Mouse (Mus musculus): ENCODE results near the gene Ldha.
"Not testable (repeated sequence)": the region's sequence is repeated elsewhere in the genome, so short reads cannot be mapped to it uniquely, and the experiment has no call there.

Ldha gene

DNA sequence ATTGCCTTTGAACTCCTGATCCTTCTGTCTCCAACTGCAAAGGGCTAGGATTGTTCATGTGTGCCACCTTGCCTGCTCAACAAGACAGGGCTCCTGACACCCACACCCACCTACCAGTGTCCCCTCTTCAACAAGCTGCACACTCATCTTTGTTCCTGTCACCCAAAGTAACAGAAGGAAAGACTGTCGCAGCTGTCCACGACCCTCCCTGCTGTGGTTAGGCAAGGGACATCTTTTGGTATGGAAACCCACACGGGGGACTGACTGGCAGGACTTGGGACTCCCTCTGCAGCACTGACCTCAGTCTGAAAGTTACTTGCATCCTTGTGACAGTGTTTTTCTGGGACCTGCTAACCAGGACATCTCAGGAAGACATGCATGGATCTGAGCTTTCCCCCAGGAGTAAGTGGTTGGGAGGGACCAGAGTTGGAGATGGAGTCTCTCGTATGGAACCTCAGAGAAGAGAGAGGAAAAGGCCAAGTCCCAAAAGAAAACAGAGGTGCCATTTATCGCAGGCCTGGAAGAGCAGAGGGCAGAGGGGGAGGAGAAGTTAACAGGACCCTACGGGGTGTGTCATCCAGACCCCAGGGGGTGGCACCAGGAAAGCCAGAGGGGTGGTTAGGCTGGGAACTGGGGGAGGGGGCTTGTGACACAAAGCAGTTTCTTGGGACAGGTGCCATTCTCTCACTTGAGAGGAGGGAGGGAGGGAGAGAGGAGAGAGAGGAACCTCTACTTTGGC lies at the start of gene Ldha:
TSS of gene Ldha (plus strand) at position 689 of the 739 bp plus-strand sequence.
- no peak for DNase-seq

DNA sequence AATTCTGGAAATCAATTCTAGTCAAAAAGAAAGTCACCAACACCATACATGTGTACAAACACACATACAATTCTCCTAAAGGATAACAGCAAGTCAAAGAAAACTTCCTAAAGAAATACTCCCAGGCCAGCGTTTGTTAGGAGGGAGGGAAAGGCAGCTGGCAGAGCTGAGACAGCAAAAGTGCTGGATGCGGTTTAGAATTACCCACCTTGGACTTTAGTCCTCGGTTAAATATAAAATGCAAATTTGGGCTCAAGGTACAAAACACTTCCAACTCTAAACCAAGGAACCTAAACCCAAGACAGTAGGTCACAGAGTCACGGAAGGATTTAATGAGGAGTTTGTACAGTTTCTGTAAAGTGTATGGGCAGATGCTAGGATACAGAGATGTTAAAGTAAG lies 47.4 kb upstream of the Ldha start:
- DNase-seq, result no peak

DNA sequence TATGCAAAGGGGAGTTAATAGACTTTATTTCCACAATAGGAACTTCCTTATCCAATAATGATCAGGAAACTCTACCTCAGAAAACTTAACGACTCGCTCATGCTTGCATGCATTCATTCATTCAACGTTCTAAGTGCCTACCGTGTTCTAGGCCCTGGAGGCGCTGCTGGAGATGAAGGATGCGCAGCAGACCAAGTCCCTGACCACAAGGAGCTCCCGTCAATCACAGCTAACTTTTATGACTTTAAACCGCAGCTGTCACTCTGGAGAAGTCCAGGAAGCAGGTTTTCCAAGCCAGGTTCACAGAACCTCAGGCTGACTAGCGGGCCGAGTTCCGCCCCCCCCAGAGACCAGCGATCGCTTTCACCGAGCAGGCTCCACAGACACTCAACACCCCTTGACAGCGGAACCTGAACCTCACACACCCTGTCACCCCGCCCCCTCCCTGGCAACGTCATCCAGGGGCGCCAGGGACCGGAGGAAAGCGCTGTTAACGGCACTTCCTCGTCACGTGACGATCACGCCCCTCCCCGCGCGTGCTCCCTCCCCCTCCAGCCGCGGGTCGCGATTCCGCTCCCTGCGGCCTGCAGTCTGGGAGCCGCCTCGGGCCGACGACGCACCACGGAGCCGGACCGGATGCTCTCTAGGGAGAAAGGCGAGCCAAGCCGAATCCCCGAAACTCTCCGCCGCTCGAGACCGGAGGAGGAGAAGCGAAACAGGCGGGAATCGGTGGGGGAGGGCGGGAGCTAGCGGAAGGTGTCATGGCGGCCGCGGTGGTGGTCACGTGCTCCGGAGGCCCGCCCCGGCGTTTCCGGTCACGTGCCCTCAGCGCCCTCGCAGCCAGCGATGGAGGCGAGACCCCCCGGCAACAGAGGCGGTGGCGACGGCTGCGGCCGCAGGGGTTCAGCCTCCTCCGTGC lies 45.7 kb upstream of the Ldha start, which contains the start of the genes Hps5 and Gtf2h1:
TSS of gene Hps5 (minus strand) at position 778 of the 919 bp plus-strand sequence.
TSS of gene Gtf2h1 (plus strand) at position 817 of the 919 bp plus-strand sequence.
- DNase-seq, result peak; percentile 96

DNA sequence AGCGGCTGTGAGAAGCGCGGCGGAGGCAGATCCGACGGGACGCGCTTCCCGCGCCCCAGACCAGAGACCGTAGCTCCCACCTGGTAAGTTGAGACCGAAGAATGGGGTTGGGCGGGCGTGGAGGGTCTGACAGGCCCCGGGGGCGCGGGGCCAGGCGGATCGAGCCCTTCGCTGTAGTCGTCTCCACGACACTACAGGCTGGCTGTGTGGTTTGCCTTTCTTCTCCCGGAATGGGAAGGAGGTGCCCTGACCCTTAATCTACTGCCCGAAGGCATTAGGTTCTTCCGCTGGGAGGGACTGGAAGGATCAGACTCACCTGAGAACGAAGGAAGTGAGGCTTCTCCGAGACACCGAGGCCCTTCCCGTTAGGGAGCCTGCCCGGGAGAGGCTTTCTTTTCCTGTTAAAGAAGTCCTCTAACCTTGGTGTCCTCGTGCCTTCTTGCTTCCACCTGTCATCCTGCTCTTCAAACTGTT lies 45.0 kb upstream of the Ldha start:
- DNase-seq, result no peak

DNA sequence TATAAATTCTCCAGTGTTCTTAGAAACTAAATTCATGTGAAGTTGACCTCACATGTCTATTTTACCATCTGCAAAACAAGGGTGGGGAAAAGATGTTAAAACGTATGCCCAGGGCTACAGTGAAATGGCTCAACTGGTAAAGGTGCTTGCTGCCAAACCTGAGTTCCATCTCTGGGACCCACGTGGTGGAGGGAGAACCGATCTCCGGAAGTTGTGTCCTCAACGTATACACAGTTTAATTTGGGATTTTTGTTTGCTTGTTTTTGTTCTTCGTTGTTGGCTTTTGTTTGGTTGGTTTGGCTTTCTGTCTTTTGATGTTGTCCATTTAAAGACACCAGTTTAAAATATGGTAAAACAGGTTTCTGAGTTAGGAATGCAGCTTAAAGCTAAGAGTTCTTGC lies 44.5 kb upstream of the Ldha start:
- no peak for DNase-seq

DNA sequence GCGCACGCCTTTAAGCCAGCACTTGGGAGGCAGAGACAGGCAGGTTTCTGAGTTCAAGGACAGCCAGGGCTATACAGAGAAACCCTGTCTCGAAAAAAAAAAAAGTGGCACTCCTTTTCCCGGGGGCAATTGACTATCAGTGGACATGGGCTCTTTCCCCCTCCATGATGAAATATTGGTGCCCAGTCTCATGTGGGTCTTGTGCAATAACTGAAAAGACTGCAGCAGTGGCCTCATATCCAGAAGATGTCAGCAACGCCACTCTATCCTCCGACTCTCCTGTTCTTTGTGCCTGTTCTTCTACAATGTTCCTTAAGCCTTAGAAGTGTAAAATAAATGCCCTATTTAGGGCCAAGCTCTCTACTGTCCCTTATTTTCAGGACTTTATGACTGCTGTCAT lies 30.9 kb upstream of the Ldha start:
- DNase-seq, result no peak

DNA sequence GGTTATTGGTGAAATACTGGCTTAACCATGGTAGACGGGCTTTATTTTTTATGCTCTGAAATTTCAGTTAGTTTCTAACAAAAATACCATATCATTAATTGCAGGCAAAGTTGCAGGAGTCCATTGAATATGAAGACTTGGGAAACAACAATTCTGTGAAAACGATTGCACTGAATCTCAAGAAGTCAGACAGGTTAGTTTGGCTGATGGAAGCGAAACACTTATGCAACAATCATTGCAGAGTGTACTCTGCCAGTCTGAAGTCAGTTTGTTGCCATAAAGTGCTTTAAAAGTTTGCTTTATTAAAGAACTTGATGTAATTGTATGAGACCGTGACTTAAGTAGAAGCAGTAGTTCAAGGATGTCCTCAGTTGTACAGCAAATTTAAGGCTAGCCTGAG lies 27.3 kb upstream of the Ldha start:
- no peak for DNase-seq

DNA sequence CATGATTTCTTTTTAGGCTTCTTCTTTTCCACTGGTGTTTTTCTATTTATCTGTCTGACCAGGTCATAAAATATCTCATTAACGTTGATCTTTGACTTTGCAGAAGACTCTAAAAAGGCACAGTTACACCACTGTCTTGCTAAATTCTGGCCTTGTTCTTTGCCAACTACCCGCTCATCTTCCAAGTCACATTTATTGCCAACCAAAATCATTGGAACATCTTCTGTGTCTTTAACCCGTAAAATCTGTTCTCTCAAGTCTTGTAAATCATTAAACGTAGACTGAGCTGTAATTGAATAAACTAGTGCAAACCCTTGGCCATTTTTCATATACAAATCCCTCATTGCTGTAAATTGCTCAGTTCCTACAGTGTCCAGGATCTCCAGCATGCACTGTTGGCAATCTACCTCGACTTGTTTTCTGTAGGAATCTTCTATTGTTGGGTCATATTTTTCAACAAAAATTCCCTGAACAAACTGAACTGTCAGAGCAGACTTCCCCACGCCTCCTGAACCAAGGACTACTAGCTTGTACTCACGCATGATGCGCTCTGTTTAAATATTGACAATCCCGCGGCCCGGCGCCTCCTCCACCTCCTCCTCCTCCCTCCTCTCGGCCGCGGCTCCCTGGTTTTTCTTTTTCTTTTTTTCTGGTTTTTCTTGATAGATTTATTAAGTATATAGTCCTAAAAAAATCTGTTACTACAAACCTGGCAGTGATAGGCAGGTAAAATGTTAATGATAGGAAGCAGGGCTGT lies 20.2 kb upstream of the Ldha start:
- not testable (repeated sequence) for DNase-seq

DNA sequence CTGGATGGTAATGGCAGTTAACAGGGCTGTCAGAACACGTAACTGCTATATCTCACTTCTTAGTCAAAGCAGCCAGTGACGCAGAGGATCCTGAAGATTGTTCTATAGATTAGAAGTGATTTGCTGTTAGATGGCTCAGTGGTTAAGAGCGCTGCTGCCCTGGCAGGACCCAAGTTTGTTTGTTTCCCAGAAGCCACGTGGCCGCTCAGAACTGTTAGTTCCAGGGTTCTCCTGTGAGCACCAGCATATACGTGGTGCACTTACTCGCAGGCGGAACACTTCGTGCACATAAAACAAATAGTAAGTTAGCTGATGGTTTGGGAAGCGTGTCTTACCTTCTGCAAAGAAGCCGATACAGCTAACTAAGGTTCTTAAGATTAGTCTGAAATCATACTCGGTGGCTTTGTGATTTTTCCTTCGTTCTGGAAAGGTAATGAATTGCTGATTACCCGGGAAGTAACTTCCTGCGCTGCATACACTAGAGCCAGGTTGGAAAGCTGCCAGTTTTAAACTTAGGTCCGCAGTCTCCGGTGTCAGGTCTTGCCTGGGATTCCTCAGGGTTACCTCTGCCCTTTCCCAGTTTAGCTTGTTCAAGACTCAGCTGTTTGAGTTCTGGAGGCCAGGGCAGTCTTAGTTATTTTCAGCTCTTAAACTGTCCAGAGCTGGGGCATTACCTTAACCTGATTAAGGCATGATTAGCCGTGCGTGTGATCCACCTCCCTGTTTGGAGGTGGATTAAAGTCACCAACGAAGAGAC lies 14.1 kb upstream of the Ldha start:
- no peak for DNase-seq

DNA sequence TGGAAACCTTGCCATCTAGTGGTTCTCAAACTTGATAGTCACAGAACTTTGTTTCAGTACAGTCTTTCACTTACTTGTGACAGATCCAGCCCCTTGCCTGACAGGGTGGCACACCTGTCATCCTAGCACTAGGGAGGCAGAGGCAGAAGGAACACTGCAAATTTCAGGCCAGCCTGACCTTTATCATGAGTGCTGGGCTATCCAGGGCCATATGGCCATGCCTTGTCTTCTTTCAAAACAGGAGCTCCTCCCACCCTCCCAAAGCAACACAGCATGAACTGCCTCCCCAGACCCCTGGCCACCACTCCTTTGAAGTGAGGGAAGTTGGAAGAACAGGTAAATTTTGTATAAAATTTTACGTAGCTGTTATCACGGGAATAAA lies 13.5 kb upstream of the Ldha start:
- no peak for DNase-seq

DNA sequence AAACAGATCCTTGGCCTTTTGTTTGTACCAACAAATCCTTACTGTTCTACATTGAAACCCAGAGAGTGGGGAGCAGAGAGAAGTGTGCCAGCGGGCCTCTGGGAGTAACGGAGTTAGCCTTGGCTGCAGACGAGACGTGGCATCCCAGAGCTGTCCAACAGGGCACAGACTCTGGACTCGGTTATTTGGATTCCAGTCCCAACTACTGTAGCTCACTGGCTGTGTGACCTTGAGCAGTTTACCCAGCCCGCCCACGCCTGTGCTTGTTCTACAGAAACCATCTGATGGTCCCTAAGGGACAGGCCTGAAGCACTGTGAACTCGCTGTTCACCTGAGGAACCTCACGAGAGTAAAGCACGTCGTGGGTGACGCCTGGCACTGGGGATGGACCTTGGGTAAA lies 11.4 kb upstream of the Ldha start:
- DNase-seq, result no peak

DNA sequence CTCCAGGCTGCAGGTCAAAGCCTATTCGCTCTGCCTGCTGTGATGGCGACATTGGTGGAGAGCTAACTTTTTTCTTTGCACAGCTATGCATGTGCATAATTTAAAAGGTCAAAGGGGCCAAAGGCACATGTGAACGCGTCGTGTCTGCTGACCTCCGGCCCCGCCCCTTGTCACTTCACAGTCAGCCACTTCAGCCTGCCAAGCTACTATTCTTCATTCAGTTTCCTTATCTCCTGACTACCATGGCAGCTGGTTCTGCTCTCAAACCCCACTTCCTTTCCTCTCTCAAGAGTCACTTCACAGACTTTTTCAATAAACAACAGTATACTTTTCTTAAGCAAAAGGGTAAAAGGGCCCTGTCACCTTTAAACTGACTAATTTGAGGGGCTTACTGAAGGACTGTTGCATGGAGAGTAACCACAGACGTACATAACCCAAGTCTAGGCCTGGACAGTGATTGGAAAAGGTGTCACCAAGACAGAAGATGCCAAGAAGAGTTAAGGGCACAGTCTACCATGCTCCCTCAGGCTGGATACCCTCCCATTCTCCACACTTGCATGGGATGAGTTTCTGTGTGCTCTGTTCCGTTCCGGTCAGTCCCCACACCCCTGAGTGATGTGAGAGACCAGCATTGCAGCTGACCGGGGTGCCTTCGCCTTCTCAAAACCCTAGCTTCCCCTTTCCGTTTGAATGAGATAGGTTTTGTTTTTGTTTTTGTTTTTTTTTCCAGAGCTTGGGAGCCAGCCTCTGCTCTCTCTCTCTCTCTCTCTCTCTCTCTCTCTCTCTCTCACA lies 10.3 kb upstream of the Ldha start:
- DNase-seq, result no peak

DNA sequence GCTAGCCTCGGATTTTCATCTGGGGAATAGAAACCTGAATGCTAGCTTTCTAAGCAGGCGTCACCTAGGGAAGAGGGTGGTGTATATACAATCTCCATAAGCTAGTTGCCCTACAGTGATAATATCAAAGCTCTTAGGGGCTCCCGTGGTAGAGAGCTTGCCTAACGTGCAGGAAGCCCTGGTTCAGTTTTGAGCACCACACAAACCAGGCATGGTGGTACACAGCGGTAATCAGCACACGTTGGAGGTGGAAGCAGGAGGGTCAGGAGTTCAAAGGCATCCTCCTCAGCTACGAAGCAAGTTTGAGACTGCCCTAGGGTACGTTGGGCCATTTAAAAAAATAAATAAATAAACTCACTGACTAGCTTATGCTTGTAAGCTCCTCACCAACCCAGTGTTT lies 9.6 kb upstream of the Ldha start:
- DNase-seq, result no peak

DNA sequence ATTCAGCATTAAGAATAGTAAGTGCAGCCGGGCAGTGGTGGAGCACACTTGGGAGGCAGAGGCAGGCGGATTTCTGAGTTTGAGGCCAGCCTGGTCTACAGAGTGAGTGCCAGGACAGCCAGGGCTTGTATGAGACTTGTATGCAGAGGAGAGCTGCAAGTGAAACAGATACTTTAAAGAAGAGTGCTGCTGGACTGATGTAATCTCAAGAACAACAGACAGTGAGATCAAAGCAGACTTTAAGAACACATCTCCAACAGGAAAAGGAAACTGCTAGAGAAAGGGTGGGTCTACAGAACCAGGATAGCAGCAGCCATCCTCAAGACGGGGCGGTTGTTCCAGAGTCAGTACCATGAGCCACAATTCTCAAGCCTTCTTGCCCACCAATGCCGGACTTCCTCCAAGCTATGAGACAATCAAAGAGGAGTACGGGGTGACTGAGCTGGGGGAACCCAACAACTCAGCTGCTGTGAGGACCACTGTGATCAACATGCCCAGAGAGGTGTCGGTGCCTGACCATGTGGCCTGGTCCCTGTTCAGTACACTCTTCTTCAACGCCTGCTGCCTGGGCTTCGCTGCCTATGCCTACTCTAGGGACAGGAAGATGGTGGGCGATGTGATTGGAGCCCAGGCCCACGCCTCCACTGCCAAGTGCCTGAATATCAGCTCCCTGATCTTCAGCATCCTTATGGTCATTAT lies 9.0 kb upstream of the Ldha start:
- DNase-seq, result not testable (repeated sequence)

DNA sequence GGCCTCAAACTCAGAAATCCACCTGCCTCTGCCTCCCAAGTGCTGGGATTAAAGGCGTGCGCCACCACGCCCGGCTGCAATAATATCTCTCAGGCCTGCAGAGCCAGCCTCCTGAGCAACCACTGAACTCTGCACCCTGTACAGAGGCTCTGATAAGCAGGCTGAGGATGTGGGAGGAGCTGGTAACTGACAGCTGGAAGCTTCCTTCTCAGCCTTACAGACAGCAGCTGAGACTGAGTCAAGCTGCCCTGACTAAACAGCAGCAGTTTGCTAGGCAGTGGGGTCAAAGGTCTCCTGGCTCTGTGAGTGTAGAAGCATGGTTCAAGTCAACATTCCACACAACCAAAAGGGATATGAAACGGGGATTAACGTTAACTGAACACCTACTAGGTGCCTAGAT lies 8.0 kb upstream of the Ldha start:
- no peak for DNase-seq

DNA sequence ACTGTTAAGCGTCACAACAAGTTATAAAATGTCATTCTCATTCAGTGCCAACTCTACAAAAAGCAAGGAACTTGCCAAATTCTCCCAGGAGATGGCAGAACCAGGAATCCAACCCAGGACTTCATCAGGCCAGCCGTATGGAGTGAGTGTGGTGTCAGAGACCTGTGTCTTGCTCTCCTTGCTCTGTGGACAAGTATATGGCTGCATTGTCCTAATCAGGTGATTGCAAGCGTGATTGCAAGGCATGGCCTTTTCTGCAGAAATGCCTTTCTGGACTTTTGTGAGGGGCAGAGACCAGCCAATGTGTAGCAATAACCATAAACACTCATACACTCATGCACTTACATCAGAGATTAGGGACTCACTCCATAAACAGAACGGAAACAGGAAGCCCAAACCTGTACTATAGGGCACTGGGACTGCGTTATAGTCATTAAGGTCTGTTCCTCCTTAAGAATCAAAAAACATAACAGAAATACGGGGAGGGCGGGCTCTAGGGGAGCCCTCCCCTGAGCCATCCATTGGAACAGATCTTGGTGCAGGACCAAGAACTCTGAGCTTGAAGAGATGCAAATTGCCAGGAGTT lies 7.5 kb upstream of the Ldha start:
- no peak for DNase-seq

DNA sequence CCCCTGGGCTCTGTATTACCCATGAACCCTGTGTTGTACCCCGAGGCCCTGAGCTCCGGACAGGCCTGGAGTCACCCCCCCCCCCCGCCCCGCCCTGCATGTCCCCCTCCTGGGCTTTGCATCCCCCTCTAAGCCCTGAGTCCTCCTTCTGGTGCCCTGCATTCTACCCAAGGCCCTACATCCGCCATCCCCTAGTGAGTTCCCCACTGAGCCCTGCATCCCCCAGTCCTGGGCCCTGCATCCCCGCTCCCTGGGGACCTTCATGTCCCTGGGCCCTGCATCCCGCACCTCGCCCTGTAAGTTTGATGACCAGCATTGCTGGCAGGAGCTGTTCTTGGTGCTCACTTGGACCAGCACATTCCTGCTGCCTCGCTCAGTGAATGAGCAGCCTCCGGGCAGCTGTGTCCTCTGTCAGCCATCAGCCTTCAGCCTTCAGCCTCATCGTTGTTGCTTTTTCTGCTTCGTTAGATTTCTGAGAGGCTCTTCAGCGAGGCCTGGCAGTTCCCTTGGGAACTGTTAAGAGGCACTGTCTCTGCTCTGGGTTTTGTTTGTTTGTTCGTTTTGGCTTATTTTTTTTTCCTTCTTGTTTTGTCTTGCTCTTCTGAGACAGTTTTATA lies 6.2 kb upstream of the Ldha start:
- no peak for DNase-seq

DNA sequence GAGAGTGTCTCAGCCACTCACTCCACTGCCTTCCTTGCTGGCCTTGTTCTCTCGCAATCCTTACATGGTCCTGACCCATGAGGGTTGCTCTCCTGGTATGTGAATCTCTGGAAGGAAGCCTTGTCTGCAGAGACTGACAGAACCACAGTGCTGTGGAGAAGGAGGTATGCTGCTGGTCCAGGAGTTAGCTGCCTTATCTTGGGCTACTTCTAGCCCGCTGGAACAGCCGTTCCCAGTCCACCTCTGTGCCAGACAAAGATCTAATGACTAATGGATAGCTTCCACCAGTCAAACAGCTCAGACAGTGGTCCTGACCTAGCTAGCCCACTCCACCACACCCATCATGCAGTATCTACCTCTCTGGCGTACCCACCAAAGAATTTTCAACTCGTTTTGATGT lies 4.9 kb upstream of the Ldha start:
- no peak for DNase-seq

DNA sequence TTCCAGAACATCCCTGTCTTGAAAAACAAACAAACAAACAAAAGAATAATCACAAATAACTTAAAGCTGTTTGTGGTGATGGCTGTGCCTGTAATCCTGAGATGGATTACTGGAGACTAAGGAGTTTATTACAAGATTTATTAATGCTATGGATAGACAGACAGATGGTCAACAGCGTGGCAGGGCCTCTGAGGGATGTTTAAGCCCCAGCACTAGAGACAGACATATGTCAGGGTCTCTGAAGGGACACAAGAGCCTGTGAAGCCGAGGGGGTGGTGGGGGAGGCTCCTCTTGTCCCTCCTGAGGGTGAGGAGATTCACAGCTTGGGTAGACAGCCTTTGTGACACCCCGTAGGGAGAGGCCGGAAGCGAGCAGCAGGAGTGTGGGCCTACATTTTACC lies 4.2 kb upstream of the Ldha start:
- DNase-seq, result no peak

DNA sequence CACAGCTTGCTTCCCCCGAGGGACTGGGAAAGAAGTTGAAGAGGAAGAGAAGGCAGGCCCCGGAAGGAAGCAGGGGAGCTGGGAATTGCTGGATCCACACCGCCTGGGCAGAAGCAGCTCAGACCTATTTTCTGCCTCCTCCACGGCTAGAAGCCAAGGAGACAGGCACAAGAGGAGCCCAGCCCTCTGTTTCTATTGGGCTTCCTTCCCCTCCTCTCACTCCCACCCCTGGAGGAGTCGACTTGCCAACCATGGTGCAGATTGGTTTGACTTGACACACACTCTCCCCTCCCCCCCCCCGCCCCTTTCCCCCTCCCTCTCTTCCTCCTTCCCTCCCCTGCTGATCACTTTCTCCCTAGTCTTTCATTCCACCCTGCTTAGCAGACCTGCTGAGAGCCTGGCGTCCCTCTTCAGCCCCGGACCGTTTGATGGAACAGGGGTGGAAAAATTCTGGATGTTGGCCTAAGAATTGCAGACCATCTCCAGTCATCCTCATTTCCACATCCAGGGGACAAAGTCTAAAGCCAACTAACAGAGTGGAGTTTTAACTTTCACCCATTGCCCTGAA lies 3.1 kb upstream of the Ldha start:
- no peak for DNase-seq
